Mouse (Mus musculus) forebrain, embryonic 14.5 days (tissue): ENCODE data around the gene Olfr91. TPM values are rescaled to one million over a fixed set of nuclear protein-coding genes. Genes with fewer than 3 reads are reported as not detected.
A peak's percentile ranks its signal among the peaks of the same experiment; 100 is the strongest.
"Not testable (repeated sequence)": the region's sequence is repeated elsewhere in the genome, so short reads cannot be mapped to it uniquely, and the experiment has no call there.

Source experiments
- ATAC-seq: fragments of 200-750 bp; cut with Nextera tagmentation; 2 replicates; pipeline ENCODE4 v1.8.0; 2017; ENCODE audit warnings: mild to moderate bottlenecking, moderate library complexity
- DNase-seq: peaks from one replicate; pipeline ENCODE4 v3.0.0-alpha.2; 2015; ENCODE audit warnings: low spot score
- H3K27ac ChIP-seq: fragments of 300-500 bp; sonication (generic); 2 replicates; pipeline ENCODE4 v1.5.1; 2014; ENCODE audit warnings: low read depth, mild to moderate bottlenecking, control low read depth, low read length, moderate library complexity
- H3K27me3 ChIP-seq: fragments of 300-500 bp; sonication (generic); replicated peaks from 2 replicates; pipeline ENCODE4 v1.6.1; 2014; ENCODE audit warnings: low read length, control low read depth, mixed read lengths; ENCODE audit not compliant: control insufficient read depth, insufficient read depth
- H3K36me3 ChIP-seq: fragments of 300-500 bp; sonication (generic); 2 replicates; pipeline ENCODE4 v1.6.1; 2014; ENCODE audit warnings: low read length, control low read depth; ENCODE audit not compliant: control insufficient read depth, insufficient read depth
- H3K4me1 ChIP-seq: fragments of 300-500 bp; sonication (generic); 2 replicates; pipeline ENCODE4 v1.6.1; 2014; ENCODE audit warnings: antibody characterized with exemption, low read length, control low read depth; ENCODE audit not compliant: control insufficient read depth, insufficient read depth
- H3K4me2 ChIP-seq: fragments of 300-500 bp; sonication (generic); 2 replicates; pipeline ENCODE4 v1.6.1; 2014; ENCODE audit warnings: mild to moderate bottlenecking, control low read depth, low read length
- H3K4me3 ChIP-seq: fragments of 300-500 bp; sonication (generic); 2 replicates; pipeline ENCODE4 v1.5.1; 2014; ENCODE audit warnings: low read depth, low read length, control low read depth
- H3K9ac ChIP-seq: fragments of 300-500 bp; sonication (generic); 2 replicates; pipeline ENCODE4 v1.6.1; 2014; ENCODE audit warnings: mild to moderate bottlenecking, low read length, control low read depth, moderate library complexity
- H3K9me3 ChIP-seq: fragments of 300-500 bp; sonication (generic); replicated peaks from 2 replicates; pipeline ENCODE4 v1.6.1; 2016; ENCODE audit warnings: low read length, control low read depth, mixed read lengths; ENCODE audit not compliant: control insufficient read depth
- WGBS: fragments of 180-500 bp; shearing (Covaris S2); extraction: QIAGEN DNeasy Blood & Tissue Kit; methylation state at CpG from one replicate; pipeline ENCODE4 v1.1.7; 2014; 5-methylcytosine and 5-hydroxymethylcytosine counted together
- polyA plus RNA-seq: library from polyadenylated mRNA; unstranded; fragments of >200 nt; fragmentation: Nextera tagmentation; extraction: Ambion mirVana; gene quantifications from 2 replicates; pipeline ENCODE4 v1.2.1, GENCODE M21; 2014

Gene Olfr91
- not detected in 2 replicates for polyA plus RNA-seq

DNA sequence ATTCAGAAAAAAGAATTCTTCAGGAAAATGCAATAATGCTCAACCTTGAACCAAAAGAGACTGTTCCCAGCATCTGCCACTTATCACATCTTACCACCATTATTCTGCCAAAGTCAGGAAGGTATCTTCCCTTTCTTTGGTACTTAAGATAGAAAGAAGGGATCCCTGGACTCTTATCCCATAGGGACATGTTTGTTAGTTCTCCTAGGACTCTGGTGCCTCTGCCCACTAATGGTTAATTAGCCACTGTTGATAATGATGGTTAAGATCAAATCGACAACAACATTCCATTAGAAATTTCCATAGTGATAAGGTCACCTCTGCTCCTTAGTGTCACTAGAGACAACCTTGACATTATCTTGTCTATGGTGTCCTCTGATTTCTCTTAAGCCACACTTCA lies at the start of gene Olfr91:
Gene Olfr91 (minus strand): TSS at position 101 of the 400 bp plus-strand sequence.
- H3K9ac ChIP-seq: no peak within 1 kb of the TSS
- H3K4me2 ChIP-seq: no peak within 1 kb of the TSS
- DNase-seq (no peak), ATAC-seq (no peak)
- no peaks in the 10 kb centered on the region for H3K9me3 ChIP-seq
- no peaks in the 10 kb centered on the region for H3K36me3 ChIP-seq
- no peaks in the 10 kb centered on the region for H3K4me1 ChIP-seq
- WGBS: 93% methylated on average over 1 of the region's 1 CpGs
- no peak within 1 kb of the TSS for H3K4me3 ChIP-seq
- H3K27ac ChIP-seq: no peak within 1 kb of the TSS
- H3K27me3 ChIP-seq: no peaks in the 10 kb centered on the region

DNA sequence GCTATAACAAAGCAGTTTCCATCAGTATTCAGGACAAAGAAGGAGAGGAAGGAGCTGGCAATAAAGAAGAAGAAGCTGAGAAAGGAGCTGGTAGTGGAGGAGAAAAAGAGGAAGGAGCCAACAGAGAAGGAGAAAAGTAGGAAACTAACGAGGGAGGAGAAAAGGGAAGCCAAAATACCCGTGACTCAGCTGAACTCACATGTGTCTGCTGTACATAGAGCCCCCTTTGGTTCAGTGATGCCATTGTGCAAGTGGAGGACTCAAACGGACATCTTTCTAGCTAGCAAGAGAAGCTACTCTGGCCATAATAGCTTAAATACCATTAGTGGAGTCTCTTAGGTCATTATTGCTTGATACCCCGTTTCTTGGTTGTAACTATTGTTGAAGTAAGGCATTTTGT lies 33.3 kb upstream of the Olfr91 start:
- ATAC-seq, DNase-seq, H3K4me1 ChIP-seq, H3K9me3 ChIP-seq, H3K4me3 ChIP-seq, H3K27ac ChIP-seq, H3K27me3 ChIP-seq, H3K4me2 ChIP-seq, H3K36me3 ChIP-seq, H3K9ac ChIP-seq: not testable (repeated sequence)
- WGBS: 62% methylated on average over 4 of the region's 4 CpGs

DNA sequence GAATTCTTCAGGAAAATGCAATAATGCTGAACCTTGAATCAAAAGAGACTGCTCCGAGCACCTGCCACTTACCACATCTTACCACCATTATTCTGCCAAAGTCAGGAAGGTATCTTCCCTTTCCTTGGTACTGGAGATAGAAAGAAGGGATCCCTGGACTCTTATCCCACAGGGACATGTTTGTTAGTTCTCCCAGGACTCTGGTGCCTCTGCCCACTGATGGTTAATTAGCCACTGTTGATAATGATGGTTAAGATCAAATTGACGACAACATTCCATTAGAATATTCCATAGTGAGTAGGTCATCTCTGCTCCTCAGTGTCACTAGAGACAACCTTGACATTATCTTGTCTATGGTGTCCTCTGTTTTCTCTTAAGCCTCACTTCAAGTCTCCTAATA lies 21.9 kb upstream of the Olfr91 start, which contains the start of gene Olfr92:
Gene Olfr92 (minus strand): TSS at position 101 of the 400 bp plus-strand sequence.
- H3K27me3 ChIP-seq: no peaks in the 10 kb centered on the region
- no peak within 1 kb of the TSS for H3K4me2 ChIP-seq
- ATAC-seq (no peak), DNase-seq (no peak)
- H3K9ac ChIP-seq: no peak within 1 kb of the TSS
- H3K36me3 ChIP-seq: no peaks in the 10 kb centered on the region
- WGBS: 85% methylated on average over 2 of the region's 2 CpGs
- H3K27ac ChIP-seq: no peak within 1 kb of the TSS
- no peaks in the 10 kb centered on the region for H3K4me1 ChIP-seq
- no peak within 1 kb of the TSS for H3K4me3 ChIP-seq
- no peaks in the 10 kb centered on the region for H3K9me3 ChIP-seq

DNA sequence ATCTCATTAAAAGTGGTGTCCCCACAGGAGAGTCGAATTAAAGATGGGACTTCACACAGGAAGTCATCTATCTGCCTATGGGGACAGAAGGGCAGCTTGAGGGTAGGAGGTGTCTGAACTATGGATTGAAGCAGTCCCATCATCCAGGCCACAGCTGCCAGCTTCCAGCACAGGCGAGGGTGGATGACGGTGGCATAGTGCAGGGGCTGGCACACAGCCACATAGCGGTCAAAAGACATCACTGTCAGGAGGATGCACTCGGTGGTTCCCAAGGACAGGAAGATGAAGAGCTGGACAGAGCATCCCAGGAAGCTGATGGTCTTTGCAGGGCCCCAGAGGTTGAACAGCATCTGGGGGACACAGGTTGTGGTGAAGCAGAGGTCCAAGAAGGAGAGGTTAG lies 4.8 kb downstream of the Olfr91 start:
- Histone ChIP-seq H3K36me3 (no peaks in the 10 kb centered on the region), H3K27me3 (no peaks in the 10 kb centered on the region), H3K4me2 (no peak overlapping the region), H3K4me1 (no peaks in the 10 kb centered on the region), H3K27ac (no peak overlapping the region), H3K9me3 (no peaks in the 10 kb centered on the region), H3K9ac (no peak overlapping the region), H3K4me3 (no peak overlapping the region)
- no peak for ATAC-seq
- 84% methylated on average over 5 of the region's 5 CpGs for WGBS
- DNase-seq: no peak

DNA sequence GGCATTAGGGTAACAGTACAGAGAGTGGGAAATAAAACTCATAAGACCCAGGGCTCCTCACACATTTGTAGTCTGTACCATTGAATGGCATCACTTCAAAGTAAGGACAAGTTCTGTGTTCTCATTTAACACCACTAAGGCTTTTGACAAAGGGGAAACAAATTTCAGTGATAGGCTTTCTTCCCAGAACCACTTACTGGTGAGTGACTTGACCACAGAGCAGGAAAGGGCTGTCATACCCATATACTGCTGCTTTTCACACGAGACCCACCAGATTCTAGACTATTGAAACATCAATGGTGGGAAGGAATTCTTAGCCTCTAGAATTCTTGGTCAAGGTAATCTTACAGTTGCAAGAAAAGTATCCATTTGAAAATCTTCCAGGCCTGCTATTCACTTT lies 5.9 kb downstream of the Olfr91 start:
- no peak overlapping the region for H3K4me3 ChIP-seq
- no peak overlapping the region for H3K9ac ChIP-seq
- WGBS: 71% methylated on average over 1 of the region's 1 CpGs
- H3K27me3 ChIP-seq: no peaks in the 10 kb centered on the region
- ATAC-seq (no peak), DNase-seq (no peak)
- no peak overlapping the region for H3K27ac ChIP-seq
- H3K4me2 ChIP-seq: no peak overlapping the region
- no peaks in the 10 kb centered on the region for H3K36me3 ChIP-seq
- H3K4me1 ChIP-seq: no peaks in the 10 kb centered on the region
- H3K9me3 ChIP-seq: no peaks in the 10 kb centered on the region

DNA sequence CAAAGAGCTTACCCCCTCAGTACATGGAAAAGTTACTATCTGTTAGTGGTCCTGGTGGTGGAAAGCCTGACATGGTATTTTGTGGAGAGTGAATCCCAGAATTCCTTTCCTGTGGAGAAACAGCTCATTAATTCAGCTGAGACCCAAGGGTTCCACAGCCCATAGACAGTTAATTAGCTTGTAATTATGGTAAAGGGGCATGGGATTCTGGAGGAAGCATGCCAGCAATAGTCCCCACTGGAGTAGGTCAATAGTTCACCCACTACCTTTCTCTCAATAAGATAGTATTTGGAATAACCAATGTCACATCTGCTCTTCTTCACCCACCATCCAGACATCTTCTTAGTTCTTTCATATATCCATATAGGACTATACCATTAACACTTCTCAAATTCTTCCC lies 9.7 kb downstream of the Olfr91 start, which contains the start of gene Olfr90:
Gene Olfr90 (minus strand): TSS at position 101 of the 400 bp plus-strand sequence.
- ATAC-seq (no peak), DNase-seq (no peak)
- Histone ChIP-seq H3K4me1 (no peaks in the 10 kb centered on the region), H3K9me3 (no peaks in the 10 kb centered on the region), H3K4me3 (no peak within 1 kb of the TSS), H3K4me2 (no peak within 1 kb of the TSS), H3K27me3 (no peaks in the 10 kb centered on the region), H3K27ac (no peak within 1 kb of the TSS), H3K9ac (no peak within 1 kb of the TSS), H3K36me3 (no peaks in the 10 kb centered on the region)

DNA sequence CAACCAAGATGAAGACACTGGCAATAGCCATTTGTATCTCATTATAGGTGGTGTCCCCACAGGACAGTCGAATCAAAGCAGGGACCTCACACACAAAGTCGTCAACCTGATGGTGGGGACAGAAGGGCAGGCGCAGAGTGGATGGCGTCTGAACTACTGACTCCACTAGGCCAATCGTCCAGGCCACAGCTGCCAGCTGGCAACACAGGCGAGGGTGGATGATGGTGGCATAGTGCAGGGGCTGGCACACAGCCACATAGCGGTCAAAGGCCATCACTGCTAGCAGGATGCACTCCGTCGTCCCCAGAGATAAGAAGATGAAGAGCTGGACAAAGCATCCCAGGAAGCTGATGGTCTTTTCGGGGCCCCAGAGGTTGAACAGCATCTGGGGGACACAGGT lies 12.5 kb downstream of the Olfr91 start:
- no peak for DNase-seq
- WGBS: 83% methylated on average over 10 of the region's 10 CpGs

DNA sequence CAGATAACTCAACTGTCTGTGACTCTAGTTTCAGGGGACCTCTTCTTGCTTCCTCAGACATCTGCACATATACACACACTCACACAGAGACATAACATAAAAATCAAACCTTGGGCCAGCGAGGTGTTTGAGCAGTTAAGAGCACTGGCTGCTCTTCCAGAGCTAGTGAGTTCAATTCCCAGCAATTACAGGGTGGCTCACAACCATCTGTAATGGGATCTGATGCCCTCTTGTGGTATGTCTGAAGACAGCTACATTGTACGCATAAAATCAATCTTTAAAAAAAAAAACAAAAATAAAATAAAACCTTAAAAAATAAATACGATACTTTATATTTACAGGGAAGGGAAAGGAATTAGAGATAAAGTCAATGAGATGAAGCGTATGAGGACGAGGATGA lies 13.4 kb downstream of the Olfr91 start:
- 67% methylated on average over 5 of the region's 5 CpGs for WGBS

More for the DNA sequence above, 12.5 kb downstream of the Olfr91 start:
- no peak for ATAC-seq
- Histone ChIP-seq H3K9me3 (no peaks in the 10 kb centered on the region), H3K4me1 (no peaks in the 10 kb centered on the region), H3K27me3 (no peaks in the 10 kb centered on the region), H3K9ac (no peak overlapping the region), H3K36me3 (no peaks in the 10 kb centered on the region), H3K4me3 (no peak overlapping the region), H3K27ac (no peak overlapping the region), H3K4me2 (no peak overlapping the region)

DNA sequence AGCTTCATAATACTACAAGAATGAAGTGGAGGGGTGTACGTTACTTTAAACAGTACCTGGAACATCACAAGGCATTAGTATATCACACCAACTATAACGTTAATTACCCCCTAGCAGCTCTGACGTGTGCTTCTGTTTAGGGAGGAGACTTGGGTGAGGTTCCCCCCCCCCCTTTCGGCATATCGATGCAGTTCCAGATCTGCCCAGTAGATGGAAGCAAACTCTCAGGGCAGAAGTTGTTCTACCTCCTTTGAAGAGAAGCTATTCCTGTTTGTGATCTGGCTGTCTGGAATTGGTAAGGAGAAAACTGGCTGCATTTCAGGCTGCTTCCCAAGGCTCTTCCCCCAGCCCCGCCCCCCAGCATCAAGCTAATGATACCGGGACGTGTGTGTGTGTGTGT lies 14.8 kb downstream of the Olfr91 start:
- H3K4me3 ChIP-seq: no peak overlapping the region
- H3K9me3 ChIP-seq: no peaks in the 10 kb centered on the region
- H3K36me3 ChIP-seq: no peaks in the 10 kb centered on the region
- no peaks in the 10 kb centered on the region for H3K27me3 ChIP-seq
- H3K4me1 ChIP-seq: peaks cover 9% of the 10 kb centered on the region
- DNase-seq (peak; percentile 89), ATAC-seq (peak; percentile 60)
- no peak overlapping the region for H3K27ac ChIP-seq
- 6% methylated on average over 8 of the region's 8 CpGs for WGBS
- no peak overlapping the region for H3K4me2 ChIP-seq
- H3K9ac ChIP-seq: no peak overlapping the region

More for the DNA sequence above, 13.4 kb downstream of the Olfr91 start:
- Histone ChIP-seq H3K27ac (no peak overlapping the region), H3K27me3 (no peaks in the 10 kb centered on the region), H3K4me1 (no peaks in the 10 kb centered on the region), H3K4me3 (no peak overlapping the region), H3K9ac (no peak overlapping the region), H3K4me2 (no peak overlapping the region), H3K36me3 (no peaks in the 10 kb centered on the region), H3K9me3 (no peaks in the 10 kb centered on the region)
- ATAC-seq (no peak), DNase-seq (peak; percentile 19)
